Mouse (Mus musculus): ENCODE measurements around the gene Grk5. TPM values are rescaled to one million over a fixed set of nuclear protein-coding genes. Genes with fewer than 3 reads are reported as not detected.

Grk5 gene
- polyA plus RNA-seq, 1 experiment from 2014 or later, result 2.0 TPM

DNA sequence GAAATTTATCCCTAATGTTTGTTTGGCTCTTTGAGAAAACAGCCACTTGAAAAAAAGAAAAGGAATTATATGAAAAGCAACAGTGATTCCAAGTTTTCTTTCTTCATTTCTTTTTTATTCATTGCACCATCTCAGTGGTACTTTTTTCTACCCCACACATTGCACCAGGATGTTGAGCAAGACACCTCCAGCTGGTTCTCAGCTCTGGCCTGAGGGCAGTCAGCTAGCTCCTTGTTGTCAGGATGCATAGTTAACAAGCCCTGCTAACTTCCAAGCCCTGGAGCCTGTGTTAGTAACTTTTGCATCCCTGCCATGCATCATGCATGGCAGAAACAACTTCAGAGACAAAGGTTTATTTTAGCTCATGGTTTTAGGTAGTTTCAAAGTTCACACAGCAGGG is 163.2 kb downstream of the Grk5 start:
- Histone ChIP-seq H3K9ac (ENCODE audit: low read length) (no peak overlapping the region), H3K4me2 (ENCODE audit: low read length) (no peak overlapping the region), H3K4me1 (ENCODE audit: control insufficient read depth, insufficient read depth, low read length) (no peaks in the 10 kb centered on the region), H3K27ac (ENCODE audit: low read depth, low read length) (no peak overlapping the region), H3K36me3 (ENCODE audit: control insufficient read depth, insufficient read depth, low read length) (no peaks in the 10 kb centered on the region), H3K27me3 (replicated peaks; ENCODE audit: control insufficient read depth, insufficient read depth, low read length) (no peaks in the 10 kb centered on the region), H3K4me3 (ENCODE audit: low read depth, low read length) (no peak overlapping the region), H3K9me3 (replicated peaks; ENCODE audit: control insufficient read depth, low read length) (0 out of 2 replicates have a peak, but pooled peaks cover 2% of the 10 kb centered on the region)
- no peak for DNase-seq (ENCODE audit: low spot score)
- ATAC-seq, result no peak

DNA sequence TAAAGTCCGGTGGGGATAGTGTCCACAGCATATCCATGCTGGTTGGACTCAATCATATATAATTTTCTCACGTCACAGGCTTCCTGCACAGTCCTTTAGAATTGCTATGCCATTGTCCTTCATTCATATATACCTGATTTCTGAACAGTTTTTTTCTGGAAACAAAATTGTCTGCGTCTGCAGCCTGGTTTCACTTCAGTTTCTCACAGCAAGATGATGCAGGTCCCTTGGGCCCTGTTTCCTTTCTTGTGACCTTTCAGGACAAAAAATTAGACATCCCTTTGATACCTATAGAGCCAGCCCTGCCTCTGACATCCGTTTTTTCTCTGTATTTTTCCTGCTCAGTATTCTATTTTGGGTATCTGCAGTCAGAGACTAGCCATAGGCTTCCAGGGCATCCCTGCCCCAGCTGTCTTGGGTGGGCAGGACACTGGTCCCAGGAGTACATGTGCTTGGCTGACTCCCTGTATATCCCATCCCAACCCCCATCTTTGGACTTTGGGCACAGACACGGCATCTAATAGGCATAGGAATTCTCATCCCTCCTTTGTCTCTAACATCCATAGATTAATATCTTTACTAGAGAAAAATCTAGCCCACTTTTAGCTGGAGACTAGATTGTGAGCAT is 167.3 kb downstream of the Grk5 start:
- Histone ChIP-seq H3K4me2 (ENCODE audit: low read length) (no peak overlapping the region), H3K36me3 (ENCODE audit: control insufficient read depth, insufficient read depth, low read length) (no peaks in the 10 kb centered on the region), H3K27ac (ENCODE audit: low read depth, low read length) (no peak overlapping the region), H3K9me3 (replicated peaks; ENCODE audit: control insufficient read depth, low read length) (0 out of 2 replicates have a peak, but pooled peaks cover 2% of the 10 kb centered on the region), H3K9ac (ENCODE audit: low read length) (no peak overlapping the region), H3K4me3 (ENCODE audit: low read depth, low read length) (no peak overlapping the region), H3K27me3 (replicated peaks; ENCODE audit: control insufficient read depth, insufficient read depth, low read length) (no peaks in the 10 kb centered on the region), H3K4me1 (ENCODE audit: control insufficient read depth, insufficient read depth, low read length) (no peaks in the 10 kb centered on the region)
- whole genome bisulfite sequencing, result 76% methylated on average over 5 of the region's 5 CpGs
- DNase-seq (ENCODE audit: low spot score) (no peak), ATAC-seq (no peak)

DNA sequence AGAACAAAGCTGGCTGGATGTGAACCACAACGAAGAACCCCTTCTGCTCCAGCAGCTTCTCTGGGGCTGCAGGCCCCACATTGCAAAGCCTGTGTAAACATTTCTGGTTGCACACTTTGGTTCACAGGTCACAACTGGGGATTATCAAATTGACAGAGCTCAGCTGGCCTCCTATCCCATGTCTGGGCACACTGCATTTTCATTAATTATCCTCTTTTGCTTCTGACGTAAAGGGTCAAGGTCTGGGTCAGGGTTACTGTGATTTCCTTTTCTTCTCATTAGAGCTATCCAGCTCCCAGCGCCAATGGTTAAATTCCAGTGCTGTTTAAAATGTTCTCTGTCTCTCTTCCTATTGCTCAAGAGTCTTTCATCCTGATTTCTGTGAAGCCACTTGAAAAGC is 168.0 kb downstream of the Grk5 start:
- ATAC-seq (no peak), DNase-seq (ENCODE audit: low spot score) (no peak)
- no peaks in the 10 kb centered on the region for H3K36me3 ChIP-seq (ENCODE audit: control insufficient read depth, insufficient read depth, low read length)
- H3K9ac ChIP-seq (ENCODE audit: low read length), result no peak overlapping the region
- 0 out of 2 replicates have a peak, but pooled peaks cover 2% of the 10 kb centered on the region for H3K9me3 ChIP-seq (replicated peaks; ENCODE audit: control insufficient read depth, low read length)
- WGBS, result 58% methylated on average over 3 of the region's 3 CpGs
- H3K27ac ChIP-seq (ENCODE audit: low read depth, low read length), result no peak overlapping the region
- no peak overlapping the region for H3K4me3 ChIP-seq (ENCODE audit: low read depth, low read length)
- H3K4me1 ChIP-seq (ENCODE audit: control insufficient read depth, insufficient read depth, low read length), result no peaks in the 10 kb centered on the region
- H3K27me3 ChIP-seq (replicated peaks; ENCODE audit: control insufficient read depth, insufficient read depth, low read length), result no peaks in the 10 kb centered on the region
- no peak overlapping the region for H3K4me2 ChIP-seq (ENCODE audit: low read length)

DNA sequence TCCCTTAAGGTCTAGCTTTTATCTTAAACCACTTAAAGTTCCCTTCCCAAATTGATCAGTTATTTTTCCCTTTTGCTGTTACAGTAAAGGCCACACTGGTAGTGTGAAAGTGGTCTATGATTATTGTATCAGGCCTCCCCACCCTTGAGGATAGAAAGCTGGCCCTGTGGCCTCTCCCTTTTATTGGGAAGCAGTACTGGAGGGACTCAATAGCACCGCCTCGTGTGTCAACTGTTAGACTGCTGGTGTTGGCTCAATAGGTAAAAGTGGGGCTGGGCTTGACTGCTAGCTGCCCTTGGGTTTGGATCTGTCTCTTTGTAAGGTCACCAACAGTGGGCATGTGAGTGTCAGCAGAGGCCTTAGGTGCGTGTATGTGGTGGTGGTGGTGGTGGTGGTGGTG is 174.8 kb downstream of the Grk5 start:
- Histone ChIP-seq H3K9me3 (replicated peaks; ENCODE audit: control insufficient read depth, low read length) (no peaks in the 10 kb centered on the region), H3K4me2 (ENCODE audit: low read length) (no peak overlapping the region), H3K4me1 (ENCODE audit: control insufficient read depth, insufficient read depth, low read length) (no peaks in the 10 kb centered on the region), H3K9ac (ENCODE audit: low read length) (no peak overlapping the region), H3K4me3 (ENCODE audit: low read depth, low read length) (no peak overlapping the region), H3K27me3 (replicated peaks; ENCODE audit: control insufficient read depth, insufficient read depth, low read length) (no peaks in the 10 kb centered on the region), H3K36me3 (ENCODE audit: control insufficient read depth, insufficient read depth, low read length) (no peaks in the 10 kb centered on the region), H3K27ac (ENCODE audit: low read depth, low read length) (no peak overlapping the region)
- ATAC-seq (no peak), DNase-seq (ENCODE audit: low spot score) (no peak)
- 84% methylated on average over 3 of the region's 3 CpGs for WGBS

DNA sequence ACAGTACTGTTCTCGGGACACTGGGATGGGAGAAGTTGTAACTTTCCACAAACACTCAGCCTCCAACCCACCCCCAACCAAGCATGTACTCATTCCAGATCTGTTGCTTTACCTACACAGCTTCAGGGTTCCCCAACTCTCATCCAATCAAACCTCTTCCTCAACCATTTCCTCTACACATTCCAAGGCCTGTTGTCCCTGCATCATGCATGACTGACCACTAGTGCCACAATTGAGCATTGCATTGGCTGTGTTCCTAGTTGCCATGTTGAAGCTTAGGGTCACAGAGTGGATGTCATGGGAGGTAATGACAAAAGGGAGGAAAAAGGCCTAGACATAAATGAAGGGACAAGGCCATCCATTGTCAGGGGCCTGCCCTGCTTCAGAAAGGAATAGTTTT is 175.5 kb downstream of the Grk5 start:
- no peak overlapping the region for H3K4me2 ChIP-seq (ENCODE audit: low read length)
- ATAC-seq (no peak), DNase-seq (ENCODE audit: low spot score) (no peak)
- no peak overlapping the region for H3K9ac ChIP-seq (ENCODE audit: low read length)
- WGBS, result 83% methylated on average over 1 of the region's 1 CpGs
- H3K36me3 ChIP-seq (ENCODE audit: control insufficient read depth, insufficient read depth, low read length), result no peaks in the 10 kb centered on the region
- no peaks in the 10 kb centered on the region for H3K9me3 ChIP-seq (replicated peaks; ENCODE audit: control insufficient read depth, low read length)
- H3K27me3 ChIP-seq (replicated peaks; ENCODE audit: control insufficient read depth, insufficient read depth, low read length), result no peaks in the 10 kb centered on the region
- no peak overlapping the region for H3K27ac ChIP-seq (ENCODE audit: low read depth, low read length)
- no peaks in the 10 kb centered on the region for H3K4me1 ChIP-seq (ENCODE audit: control insufficient read depth, insufficient read depth, low read length)
- no peak overlapping the region for H3K4me3 ChIP-seq (ENCODE audit: low read depth, low read length)

DNA sequence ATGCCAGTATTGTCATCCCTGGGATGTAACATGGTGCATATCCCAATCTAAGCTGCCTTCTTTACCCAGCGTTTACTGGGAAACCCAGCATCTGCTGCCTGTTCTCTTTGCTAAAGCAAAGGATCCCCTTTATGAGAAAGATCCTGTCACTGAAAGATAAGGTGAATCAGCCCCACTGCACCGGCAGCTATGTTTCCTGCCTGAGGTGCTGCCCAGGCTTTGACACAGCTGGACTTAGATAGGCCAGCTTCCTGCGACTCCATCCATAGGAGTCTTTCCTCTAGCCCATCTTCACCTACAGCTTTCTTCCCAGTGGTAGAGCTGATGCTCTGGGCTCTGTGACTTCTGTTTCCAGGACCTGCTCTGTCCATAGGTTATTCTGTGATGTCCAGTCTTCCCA is 189.1 kb downstream of the Grk5 start:
- DNase-seq (ENCODE audit: low spot score) (no peak), ATAC-seq (no peak)
- no peaks in the 10 kb centered on the region for H3K9me3 ChIP-seq (replicated peaks; ENCODE audit: control insufficient read depth, low read length)
- H3K4me3 ChIP-seq (ENCODE audit: low read depth, low read length), result no peak overlapping the region
- H3K27me3 ChIP-seq (replicated peaks; ENCODE audit: control insufficient read depth, insufficient read depth, low read length), result no peaks in the 10 kb centered on the region
- no peak overlapping the region for H3K27ac ChIP-seq (ENCODE audit: low read depth, low read length)
- peaks cover 5% of the 10 kb centered on the region; the same call in 1 of the 2 replicates for H3K36me3 ChIP-seq (ENCODE audit: control insufficient read depth, insufficient read depth, low read length)
- no peak overlapping the region for H3K4me2 ChIP-seq (ENCODE audit: low read length)
- WGBS, result 94% methylated on average over 3 of the region's 3 CpGs
- no peak overlapping the region for H3K9ac ChIP-seq (ENCODE audit: low read length)
- no peaks in the 10 kb centered on the region for H3K4me1 ChIP-seq (ENCODE audit: control insufficient read depth, insufficient read depth, low read length)

DNA sequence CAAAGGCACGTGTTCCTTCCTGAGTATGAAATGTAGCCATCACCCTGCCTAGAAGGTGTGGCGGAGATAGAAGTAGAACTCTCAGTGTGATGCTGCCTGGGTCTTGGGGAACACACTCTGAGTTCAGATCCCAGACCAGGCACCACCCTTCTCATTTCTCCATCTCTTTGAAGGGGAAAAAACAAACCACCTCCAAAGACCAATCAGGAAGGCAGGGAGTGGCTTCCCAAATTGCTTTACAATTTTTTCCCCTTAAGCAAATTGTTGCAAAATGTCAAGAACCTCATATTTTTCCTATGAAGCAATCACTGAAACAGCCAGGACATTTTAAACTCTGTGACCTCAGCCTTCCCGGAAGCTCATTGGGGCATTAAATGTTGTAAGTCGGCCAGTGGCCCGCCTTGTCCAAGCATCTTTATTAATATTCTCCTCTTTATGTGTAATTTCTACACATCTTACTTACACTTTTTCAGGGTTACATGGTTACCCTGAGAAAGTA is 190.8 kb downstream of the Grk5 start:
- ATAC-seq, result no peak
- H3K4me1 ChIP-seq (ENCODE audit: control insufficient read depth, insufficient read depth, low read length), result no peaks in the 10 kb centered on the region
- no peak overlapping the region for H3K9ac ChIP-seq (ENCODE audit: low read length)
- no peak overlapping the region for H3K4me3 ChIP-seq (ENCODE audit: low read depth, low read length)
- DNase-seq (ENCODE audit: low spot score), result no peak
- H3K4me2 ChIP-seq (ENCODE audit: low read length), result no peak overlapping the region
- WGBS, result 92% methylated on average over 5 of the region's 5 CpGs
- H3K36me3 ChIP-seq (ENCODE audit: control insufficient read depth, insufficient read depth, low read length), result peaks cover 5% of the 10 kb centered on the region; the same call in 1 of the 2 replicates
- H3K27ac ChIP-seq (ENCODE audit: low read depth, low read length), result no peak overlapping the region
- no peaks in the 10 kb centered on the region for H3K9me3 ChIP-seq (replicated peaks; ENCODE audit: control insufficient read depth, low read length)
- no peaks in the 10 kb centered on the region for H3K27me3 ChIP-seq (replicated peaks; ENCODE audit: control insufficient read depth, insufficient read depth, low read length)

DNA sequence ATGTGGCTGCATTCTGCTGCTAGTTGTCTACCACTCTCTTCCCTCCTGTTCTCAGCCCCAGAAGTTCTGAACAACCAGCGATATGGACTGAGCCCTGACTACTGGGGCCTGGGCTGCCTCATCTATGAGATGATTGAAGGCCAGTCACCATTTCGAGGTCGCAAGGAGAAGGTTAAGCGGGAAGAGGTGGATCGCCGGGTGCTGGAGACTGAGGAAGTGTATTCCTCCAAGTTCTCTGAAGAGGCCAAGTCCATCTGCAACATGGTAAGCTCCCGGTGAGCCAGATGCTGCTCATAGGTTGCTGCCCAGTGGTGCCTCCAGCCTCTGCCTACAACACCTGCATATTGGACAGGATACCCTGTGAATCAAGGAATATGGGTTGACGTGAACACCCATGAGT is 193.5 kb downstream of the Grk5 start:
- no peaks in the 10 kb centered on the region for H3K27me3 ChIP-seq (replicated peaks; ENCODE audit: control insufficient read depth, insufficient read depth, low read length)
- no peak for ATAC-seq
- no peaks in the 10 kb centered on the region for H3K4me1 ChIP-seq (ENCODE audit: control insufficient read depth, insufficient read depth, low read length)
- DNase-seq (ENCODE audit: low spot score), result no peak
- H3K4me3 ChIP-seq (ENCODE audit: low read depth, low read length), result no peak overlapping the region
- H3K9ac ChIP-seq (ENCODE audit: low read length), result no peak overlapping the region
- H3K9me3 ChIP-seq (replicated peaks; ENCODE audit: control insufficient read depth, low read length), result no peaks in the 10 kb centered on the region
- H3K36me3 ChIP-seq (ENCODE audit: control insufficient read depth, insufficient read depth, low read length), result peaks cover 3% of the 10 kb centered on the region; the same call in 1 of the 2 replicates
- no peak overlapping the region for H3K27ac ChIP-seq (ENCODE audit: low read depth, low read length)
- no peak overlapping the region for H3K4me2 ChIP-seq (ENCODE audit: low read length)
- WGBS, result 95% methylated on average over 8 of the region's 8 CpGs

DNA sequence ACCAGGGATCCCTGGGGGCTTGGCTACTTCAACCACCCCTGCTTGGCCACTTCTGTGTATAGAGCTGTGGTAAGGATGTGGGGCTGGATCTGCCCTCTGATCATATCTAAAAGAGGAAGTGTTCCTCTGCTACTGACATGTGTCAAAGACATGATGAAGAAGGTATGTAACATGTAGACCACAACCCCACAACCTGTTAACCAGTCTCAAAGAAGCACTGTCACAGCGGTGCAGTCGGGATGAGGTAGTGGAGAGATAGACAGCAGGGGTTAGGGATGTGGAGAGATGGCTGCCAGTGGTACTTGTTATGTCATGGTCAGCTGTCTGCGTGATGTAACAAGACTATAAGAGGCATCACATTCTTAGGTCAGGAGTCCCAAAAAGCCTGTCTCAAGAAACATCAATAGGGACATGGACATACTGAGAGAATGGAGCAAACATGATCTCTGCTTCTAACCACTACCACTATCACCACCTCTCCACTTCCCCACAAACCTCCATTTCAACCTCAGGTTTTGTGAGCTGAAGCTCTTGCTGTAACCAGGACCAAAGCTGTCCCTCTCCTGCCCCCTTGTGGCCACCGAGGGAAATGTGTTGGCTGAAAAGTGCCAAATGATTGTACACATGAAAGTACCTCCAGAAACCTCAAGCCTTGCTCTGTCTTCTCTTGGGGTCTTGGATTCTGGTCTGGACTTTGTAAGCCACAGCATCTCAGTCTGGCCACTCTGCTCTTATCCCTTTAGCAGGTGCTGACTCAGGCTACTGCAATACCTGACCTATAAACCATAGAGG is 194.8 kb downstream of the Grk5 start:
- no peak overlapping the region for H3K27ac ChIP-seq (ENCODE audit: low read depth, low read length)
- H3K9ac ChIP-seq (ENCODE audit: low read length), result no peak overlapping the region
- peaks cover 3% of the 10 kb centered on the region; the same call in 1 of the 2 replicates for H3K36me3 ChIP-seq (ENCODE audit: control insufficient read depth, insufficient read depth, low read length)
- no peaks in the 10 kb centered on the region for H3K27me3 ChIP-seq (replicated peaks; ENCODE audit: control insufficient read depth, insufficient read depth, low read length)
- no peak overlapping the region for H3K4me2 ChIP-seq (ENCODE audit: low read length)
- no peaks in the 10 kb centered on the region for H3K4me1 ChIP-seq (ENCODE audit: control insufficient read depth, insufficient read depth, low read length)
- WGBS, result 45% methylated on average over 4 of the region's 4 CpGs
- no peak overlapping the region for H3K4me3 ChIP-seq (ENCODE audit: low read depth, low read length)
- peak; percentile 90 for DNase-seq (ENCODE audit: low spot score)
- peak; percentile 75; the same call in 1 of the 2 replicates for ATAC-seq
- no peaks in the 10 kb centered on the region for H3K9me3 ChIP-seq (replicated peaks; ENCODE audit: control insufficient read depth, low read length)
